Mouse (Mus musculus): ENCODE results near the gene A930009A15Rik. TPM values are rescaled to one million over a fixed set of nuclear protein-coding genes. Genes with fewer than 3 reads are reported as not detected.

Gene A930009A15Rik
- polyA plus RNA-seq, 1 experiment from 2014 or later, result not detected

GRCm38 (mm10) chr10:115585491-115586245 is 15.9 kb downstream of the A930009A15Rik start:
- H3K27ac ChIP-seq, result no peak overlapping the region
- H3K9ac ChIP-seq, result no peak overlapping the region
- peaks cover 72% of the 10 kb centered on the region for H3K27me3 ChIP-seq
- H3K4me1 ChIP-seq, result peaks cover 34% of the 10 kb centered on the region
- WGBS, result 1% methylated on average over 21 of the region's 21 CpGs
- H3K36me3 ChIP-seq, result no peaks in the 10 kb centered on the region
- H3K4me3 ChIP-seq, result peak overlapping the region; percentile 59
- H3K9me3 ChIP-seq, result no peaks in the 10 kb centered on the region
- H3K4me2 ChIP-seq (replicated peaks), result peak overlapping the region; percentile 97
- no peak for ATAC-seq (ENCODE audit: low FRiP score, low read depth)

GRCm38 (mm10) chr10:115586246-115587231 is 16.8 kb downstream of the A930009A15Rik start:
- Histone ChIP-seq H3K9ac (peak overlapping the region; percentile 59), H3K27me3 (peaks cover 68% of the 10 kb centered on the region), H3K4me1 (peaks cover 34% of the 10 kb centered on the region), H3K9me3 (no peaks in the 10 kb centered on the region), H3K36me3 (no peaks in the 10 kb centered on the region), H3K4me3 (peak overlapping the region; percentile 59), H3K27ac (no peak overlapping the region), H3K4me2 (replicated peaks) (peak overlapping the region; percentile 97)
- ATAC-seq (ENCODE audit: low FRiP score, low read depth), result peak; percentile 64
- whole genome bisulfite sequencing, result under 1% methylated on average over 41 of the region's 41 CpGs

GRCm38 (mm10) chr10:115587301-115587969 is 17.6 kb downstream of the A930009A15Rik start, which contains the start of gene Lgr5:
Lgr5 (minus strand) TSS chr10:115587780.
- under 1% methylated on average over 47 of the region's 47 CpGs for WGBS
- Histone ChIP-seq H3K4me3 (peak within 1 kb of the TSS; percentile 59), H3K4me2 (replicated peaks) (peak within 1 kb of the TSS; percentile 97), H3K27ac (no peak within 1 kb of the TSS), H3K27me3 (peaks cover 64% of the 10 kb centered on the region), H3K9me3 (no peaks in the 10 kb centered on the region), H3K36me3 (no peaks in the 10 kb centered on the region), H3K9ac (peak within 1 kb of the TSS; percentile 59), H3K4me1 (peaks cover 40% of the 10 kb centered on the region)
- peak; percentile 82 for ATAC-seq (ENCODE audit: low FRiP score, low read depth)

GRCm38 (mm10) chr10:115587979-115588378 is 18.2 kb downstream of the A930009A15Rik start:
- H3K4me3 ChIP-seq, result peak overlapping the region; percentile 59
- H3K27ac ChIP-seq, result no peak overlapping the region
- peak overlapping the region; percentile 59 for H3K9ac ChIP-seq
- H3K4me2 ChIP-seq (replicated peaks), result peak overlapping the region; percentile 97
- H3K36me3 ChIP-seq, result no peaks in the 10 kb centered on the region
- peaks cover 43% of the 10 kb centered on the region for H3K4me1 ChIP-seq
- ATAC-seq (ENCODE audit: low FRiP score, low read depth), result no peak
- no peaks in the 10 kb centered on the region for H3K9me3 ChIP-seq
- 3% methylated on average over 7 of the region's 7 CpGs for WGBS
- peaks cover 64% of the 10 kb centered on the region for H3K27me3 ChIP-seq

- Histone ChIP-seq H3K27ac (no peak overlapping the region; the same call in 1 of the 2 replicates), H3K9me3 (no peaks in the 10 kb centered on the region), H3K4me1 (peaks cover 19% of the 10 kb centered on the region), H3K9ac (peak overlapping the region; percentile 25; the same call in 1 of the 2 replicates), H3K4me3 (peak overlapping the region; percentile 27), H3K4me2 (replicated peaks) (peak overlapping the region; percentile 55), H3K36me3 (no peaks in the 10 kb centered on the region), H3K27me3 (peaks cover 47% of the 10 kb centered on the region)
- ATAC-seq (ENCODE audit: low FRiP score, low read depth), result peak; percentile 83; the same call in 1 of the 2 replicates
- 10% methylated on average over 11 of the region's 11 CpGs for WGBS
These were observed 23.4 kb downstream of the A930009A15Rik start for GRCm38 (mm10) chr10:115593221-115593620.

- H3K4me2 ChIP-seq (replicated peaks), result peak overlapping the region; percentile 55
- peak overlapping the region; percentile 27; the same call in 1 of the 2 replicates for H3K4me3 ChIP-seq
- ATAC-seq (ENCODE audit: low FRiP score, low read depth), result peak; percentile 59; the same call in 1 of the 2 replicates
- no peak overlapping the region for H3K27ac ChIP-seq
- H3K9me3 ChIP-seq, result no peaks in the 10 kb centered on the region
- peaks cover 19% of the 10 kb centered on the region; the same call in 1 of the 2 replicates for H3K4me1 ChIP-seq
- peaks cover 43% of the 10 kb centered on the region for H3K27me3 ChIP-seq
- H3K36me3 ChIP-seq, result no peaks in the 10 kb centered on the region
- 62% methylated on average over 6 of the region's 6 CpGs for WGBS
- no peak overlapping the region for H3K9ac ChIP-seq
These were observed 23.9 kb downstream of the A930009A15Rik start for GRCm38 (mm10) chr10:115593651-115594050.

- Histone ChIP-seq H3K4me1 (peaks cover 19% of the 10 kb centered on the region; the same call in 1 of the 2 replicates), H3K9me3 (no peaks in the 10 kb centered on the region), H3K4me3 (no peak overlapping the region), H3K4me2 (replicated peaks) (no peak overlapping the region), H3K36me3 (no peaks in the 10 kb centered on the region), H3K9ac (no peak overlapping the region), H3K27ac (no peak overlapping the region), H3K27me3 (peaks cover 28% of the 10 kb centered on the region)
- 78% methylated on average over 1 of the region's 1 CpGs for WGBS
- ATAC-seq (ENCODE audit: low FRiP score, low read depth), result no peak
These were observed 26.0 kb downstream of the A930009A15Rik start for GRCm38 (mm10) chr10:115595748-115596147.

- peaks cover 9% of the 10 kb centered on the region; the same call in 1 of the 2 replicates for H3K27me3 ChIP-seq
- ATAC-seq (ENCODE audit: low FRiP score, low read depth), result peak; percentile 81; the same call in 1 of the 2 replicates
- H3K4me3 ChIP-seq, result peak overlapping the region; percentile 19
- H3K36me3 ChIP-seq, result no peaks in the 10 kb centered on the region
- 9% methylated on average over 14 of the region's 15 CpGs for WGBS
- H3K4me2 ChIP-seq (replicated peaks), result peak overlapping the region; percentile 59
- H3K9ac ChIP-seq, result no peak overlapping the region
- H3K27ac ChIP-seq, result no peak overlapping the region
- H3K4me1 ChIP-seq, result peaks cover 8% of the 10 kb centered on the region; the same call in 1 of the 2 replicates
- no peaks in the 10 kb centered on the region for H3K9me3 ChIP-seq
These were observed 47.9 kb downstream of the A930009A15Rik start for GRCm38 (mm10) chr10:115617456-115618287.

- Histone ChIP-seq H3K4me3 (peak overlapping the region; percentile 19), H3K4me1 (peaks cover 9% of the 10 kb centered on the region; the same call in 1 of the 2 replicates), H3K9me3 (no peaks in the 10 kb centered on the region), H3K27ac (no peak overlapping the region), H3K27me3 (peaks cover 9% of the 10 kb centered on the region; the same call in 1 of the 2 replicates), H3K4me2 (replicated peaks) (peak overlapping the region; percentile 59), H3K9ac (no peak overlapping the region), H3K36me3 (no peaks in the 10 kb centered on the region)
- ATAC-seq (ENCODE audit: low FRiP score, low read depth), result peak; percentile 70; the same call in 1 of the 2 replicates
- WGBS, result 22% methylated on average over 15 of the region's 15 CpGs
These were observed 48.6 kb downstream of the A930009A15Rik start for GRCm38 (mm10) chr10:115618288-115618856.

- no peak overlapping the region for H3K27ac ChIP-seq
- H3K4me1 ChIP-seq, result peaks cover 18% of the 10 kb centered on the region
- H3K4me3 ChIP-seq, result no peak overlapping the region
- H3K36me3 ChIP-seq, result no peaks in the 10 kb centered on the region
- no peak overlapping the region for H3K4me2 ChIP-seq (replicated peaks)
- H3K27me3 ChIP-seq, result no peaks in the 10 kb centered on the region
- no peak for ATAC-seq (ENCODE audit: low FRiP score, low read depth)
- no peaks in the 10 kb centered on the region for H3K9me3 ChIP-seq
- 70% methylated on average over 7 of the region's 7 CpGs for WGBS
- no peak overlapping the region for H3K9ac ChIP-seq
These were observed 53.7 kb downstream of the A930009A15Rik start for GRCm38 (mm10) chr10:115623481-115623880.

Measured in limb, embryonic 13.5 days (tissue).